Mouse (Mus musculus): ENCODE results near the gene Ndufs6. TPM values are rescaled to one million over a fixed set of nuclear protein-coding genes. Genes with fewer than 3 reads are reported as not detected.

Ndufs6 gene
- polyA plus RNA-seq, 1 experiment from 2014 or later, result 232 TPM

DNA sequence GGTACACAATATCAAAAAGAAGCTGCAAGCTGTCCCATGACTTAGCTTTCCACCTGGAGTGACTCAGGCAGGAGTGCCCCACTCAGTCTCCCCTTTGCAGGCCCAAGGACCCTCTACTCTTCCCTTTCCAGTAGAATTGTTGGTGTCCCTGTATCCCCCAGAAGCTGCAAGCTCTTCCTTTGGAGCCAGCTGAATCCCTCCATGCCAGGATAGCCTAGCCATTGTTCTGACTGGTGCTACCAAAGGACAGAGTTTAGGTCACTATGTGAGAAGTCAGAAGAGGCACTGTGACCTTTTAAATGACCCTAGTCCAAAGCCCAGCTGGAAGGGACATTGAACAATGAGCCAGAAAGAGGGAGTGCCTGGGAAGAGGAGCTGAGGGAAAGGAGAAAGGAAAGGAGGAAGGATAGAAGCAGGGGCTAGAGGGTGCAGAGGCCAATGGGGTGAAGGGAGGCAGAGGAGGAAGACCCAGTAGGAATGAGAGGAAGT is 55.5 kb downstream of the Ndufs6 start:
- no peak overlapping the region for H3K4me2 ChIP-seq
- ATAC-seq (ENCODE audit: insufficient read depth), result no peak

DNA sequence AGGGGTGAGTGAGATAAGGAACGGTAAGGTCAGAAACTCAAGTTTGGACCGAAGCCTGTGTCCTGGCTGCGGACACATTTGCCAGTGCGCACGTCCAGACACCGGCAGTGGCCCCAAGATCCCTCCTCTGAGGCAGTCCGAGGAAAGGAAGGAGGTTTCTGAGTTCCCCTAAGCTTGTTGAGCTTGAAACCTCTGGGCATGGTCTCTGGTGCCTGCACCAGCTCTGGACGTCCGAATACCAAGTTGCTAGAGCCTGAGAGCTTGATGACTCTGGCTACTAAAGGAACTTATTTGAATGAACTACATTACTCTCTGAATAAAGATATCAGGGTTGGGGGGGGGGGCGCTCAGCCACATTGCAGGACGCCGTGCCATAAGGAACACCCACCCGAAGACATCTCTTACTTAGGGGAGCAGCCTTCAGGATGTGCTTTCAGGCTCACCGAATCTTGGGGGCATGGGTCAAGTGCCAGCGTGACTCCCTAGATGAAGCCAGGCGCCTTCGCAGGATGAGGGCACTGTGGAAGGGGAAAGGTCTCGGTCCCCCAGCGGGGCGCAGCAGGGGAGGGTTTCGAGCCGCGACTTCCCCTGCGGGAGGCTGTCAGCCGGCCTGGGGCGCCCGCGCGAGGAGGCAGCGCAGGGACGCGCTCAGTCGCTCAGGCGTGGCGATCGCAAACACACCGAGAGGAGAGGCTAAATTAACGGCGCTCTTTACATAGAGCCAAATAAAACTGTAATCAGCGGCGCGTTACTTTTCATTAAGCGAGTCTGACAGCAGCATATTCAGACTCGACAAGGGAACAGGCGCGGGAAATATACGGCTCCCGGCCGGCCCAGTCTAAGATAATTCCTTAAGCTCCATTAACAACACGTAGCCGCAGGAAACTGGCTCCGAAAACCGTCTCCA is 56.8 kb downstream of the Ndufs6 start:
- Histone ChIP-seq H3K27ac (replicated peaks) (no peak overlapping the region), H3K4me1 (replicated peaks) (no peaks in the 10 kb centered on the region), H3K27me3 (peaks cover 89% of the 10 kb centered on the region), H3K9me3 (replicated peaks) (no peaks in the 10 kb centered on the region), H3K4me3 (replicated peaks) (no peak overlapping the region), H3K36me3 (replicated peaks) (no peaks in the 10 kb centered on the region), H3K9ac (no peak overlapping the region), H3K4me2 (no peak overlapping the region)
- WGBS (ENCODE audit: insufficient replicate concordance), result 2% methylated on average over 53 of the region's 53 CpGs
- ATAC-seq (ENCODE audit: insufficient read depth), result no peak

More for the DNA sequence above, 55.5 kb downstream of the Ndufs6 start:
- H3K4me1 ChIP-seq (replicated peaks), result no peaks in the 10 kb centered on the region
- H3K9me3 ChIP-seq (replicated peaks), result no peaks in the 10 kb centered on the region
- H3K36me3 ChIP-seq (replicated peaks), result no peaks in the 10 kb centered on the region
- H3K27me3 ChIP-seq, result peaks cover 76% of the 10 kb centered on the region
- no peak overlapping the region for H3K9ac ChIP-seq
- no peak overlapping the region for H3K4me3 ChIP-seq (replicated peaks)
- no peak overlapping the region for H3K27ac ChIP-seq (replicated peaks)

DNA sequence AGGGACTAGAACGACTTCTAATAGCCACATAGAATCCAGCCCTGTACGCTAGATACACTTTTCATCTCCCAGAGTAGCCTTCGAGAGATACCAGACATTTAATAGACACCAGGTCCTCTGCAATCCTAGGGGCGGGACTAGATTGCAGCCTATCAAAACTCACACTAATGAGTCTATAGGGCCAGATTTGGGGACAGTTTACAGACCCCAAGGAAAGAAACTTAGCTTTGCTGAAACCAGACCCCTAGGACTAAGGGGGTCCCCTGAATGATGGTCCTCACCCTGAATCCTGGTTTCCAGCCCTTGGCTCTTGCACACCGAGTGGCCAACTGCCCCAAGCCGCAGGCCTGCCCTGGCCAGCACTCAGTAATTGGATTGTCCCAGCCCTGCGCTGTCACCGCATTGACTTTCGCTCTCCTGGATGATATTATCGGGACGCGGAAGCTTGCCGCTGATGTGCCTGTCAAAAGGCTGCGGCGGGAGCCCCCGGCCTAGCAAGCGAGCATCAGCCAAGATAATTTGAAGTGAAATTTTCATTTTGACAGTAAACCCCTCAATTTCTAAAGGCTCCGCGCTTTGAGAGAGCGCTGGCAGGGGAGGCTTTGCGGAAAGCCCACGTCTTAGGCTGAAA is 57.8 kb downstream of the Ndufs6 start:
- ATAC-seq (ENCODE audit: insufficient read depth), result no peak
- Histone ChIP-seq H3K9ac (no peak overlapping the region), H3K36me3 (replicated peaks) (no peaks in the 10 kb centered on the region), H3K9me3 (replicated peaks) (no peaks in the 10 kb centered on the region), H3K4me3 (replicated peaks) (no peak overlapping the region), H3K4me2 (no peak overlapping the region), H3K27me3 (peaks cover 99% of the 10 kb centered on the region), H3K27ac (replicated peaks) (no peak overlapping the region), H3K4me1 (replicated peaks) (no peaks in the 10 kb centered on the region)
- WGBS (ENCODE audit: insufficient replicate concordance), result 5% methylated on average over 22 of the region's 22 CpGs

DNA sequence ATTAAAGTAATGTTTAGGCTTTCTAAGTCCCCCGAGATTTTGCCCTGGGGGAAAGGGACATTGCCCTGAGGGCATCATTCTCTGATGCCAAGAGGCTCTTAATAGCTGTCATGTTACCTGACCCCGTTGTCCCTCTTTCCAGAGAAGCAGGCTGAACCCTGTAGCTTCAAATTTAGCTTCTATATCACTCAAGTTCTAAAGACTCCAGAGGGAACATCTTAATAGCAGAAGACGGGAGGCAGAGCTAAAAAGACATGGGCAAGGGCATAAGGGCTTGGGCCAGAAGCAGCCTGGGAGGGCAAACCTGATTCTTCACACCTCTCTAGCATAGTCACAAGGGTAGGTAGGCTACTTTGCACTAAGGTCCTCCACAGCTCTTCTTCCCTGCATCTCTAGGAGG is 58.5 kb downstream of the Ndufs6 start:
- WGBS (ENCODE audit: insufficient replicate concordance), result 14% methylated on average over 3 of the region's 3 CpGs

More for the DNA sequence above, 58.5 kb downstream of the Ndufs6 start:
- H3K36me3 ChIP-seq (replicated peaks), result no peaks in the 10 kb centered on the region
- H3K4me2 ChIP-seq, result no peak overlapping the region
- peaks cover 100% of the 10 kb centered on the region for H3K27me3 ChIP-seq
- no peak overlapping the region for H3K27ac ChIP-seq (replicated peaks)
- H3K9me3 ChIP-seq (replicated peaks), result no peaks in the 10 kb centered on the region
- no peak overlapping the region for H3K4me3 ChIP-seq (replicated peaks)
- no peaks in the 10 kb centered on the region for H3K4me1 ChIP-seq (replicated peaks)
- H3K9ac ChIP-seq, result no peak overlapping the region
- no peak for ATAC-seq (ENCODE audit: insufficient read depth)

Other genes starting within 250 kb of the Ndufs6 start
- gene Irx4, start 68.1 kb downstream of the Ndufs6 start, polyA plus RNA-seq (2015; fragmentation: Nextera tagmentation; extraction: Ambion mirVana), result not detected in 2 replicates
- gene Mrpl36, start within 50 bp of the Ndufs6 start, polyA plus RNA-seq (2015; fragmentation: Nextera tagmentation; extraction: Ambion mirVana), result 63.2 and 67.8 TPM in 2 replicates
- 73.8 and 78.2 TPM in 2 replicates for gene Lpcat1, start 138.7 kb upstream of the Ndufs6 start, polyA plus RNA-seq (2015; fragmentation: Nextera tagmentation; extraction: Ambion mirVana)
- 0.70 and 0.75 TPM in 2 replicates for gene Slc6a3, start 208.2 kb upstream of the Ndufs6 start, polyA plus RNA-seq (2015; fragmentation: Nextera tagmentation; extraction: Ambion mirVana)